Mouse (Mus musculus) 3134 (cell line): Measurements from ENCODE around the gene Cfap299.

Source experiments
- DNase-seq: peaks from one replicate; pipeline ENCODE4 v3.0.0-alpha.2; 2011; ENCODE audit warnings: low spot score; ENCODE audit not compliant: insufficient read length; ENCODE audit errors: extremely low read depth

Gene Cfap299

GRCm38 (mm10) chr5:98806492-98806891 is 477.4 kb downstream of the Cfap299 start:
- DNase-seq, result no peak

DNA sequence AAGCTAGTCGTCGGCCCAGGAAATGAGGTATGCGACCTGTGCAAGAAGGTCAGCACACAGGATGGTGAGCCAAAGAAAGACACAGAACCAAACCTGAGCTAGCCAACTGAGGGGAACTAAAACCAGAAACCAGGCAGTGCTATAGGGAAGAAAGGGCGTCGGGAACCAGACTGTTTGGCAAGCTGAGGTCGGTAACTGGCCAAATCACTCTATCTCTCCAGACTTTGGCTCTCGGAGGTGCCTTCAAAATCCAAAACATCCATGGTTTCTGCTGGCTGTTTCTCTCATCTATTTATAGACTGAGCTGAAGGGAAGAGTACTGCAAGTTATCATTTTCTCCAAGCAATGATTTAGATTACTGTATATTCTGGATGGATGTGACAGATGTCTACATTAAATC is 477.9 kb downstream of the Cfap299 start:
- DNase-seq, result no peak

DNA sequence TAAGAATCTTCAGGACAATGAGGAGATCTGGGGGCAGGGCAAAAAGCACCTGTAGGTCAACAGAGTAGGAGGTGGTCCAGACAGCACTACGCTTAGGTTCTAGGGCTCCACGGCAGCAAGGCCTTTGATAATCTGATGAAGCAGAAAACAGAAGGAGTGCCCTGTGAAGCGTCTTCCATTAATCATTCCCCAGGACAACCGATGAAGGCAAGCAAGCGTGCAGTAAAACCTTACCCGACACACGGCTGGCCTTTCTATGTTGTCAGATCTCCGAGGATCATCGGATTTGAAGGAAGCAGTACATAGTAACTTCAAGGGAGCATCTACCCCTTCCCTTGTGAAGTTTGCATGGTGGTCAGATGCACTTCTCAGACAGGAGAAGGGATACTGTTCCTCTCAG is 478.8 kb downstream of the Cfap299 start:
- no peak for DNase-seq

DNA sequence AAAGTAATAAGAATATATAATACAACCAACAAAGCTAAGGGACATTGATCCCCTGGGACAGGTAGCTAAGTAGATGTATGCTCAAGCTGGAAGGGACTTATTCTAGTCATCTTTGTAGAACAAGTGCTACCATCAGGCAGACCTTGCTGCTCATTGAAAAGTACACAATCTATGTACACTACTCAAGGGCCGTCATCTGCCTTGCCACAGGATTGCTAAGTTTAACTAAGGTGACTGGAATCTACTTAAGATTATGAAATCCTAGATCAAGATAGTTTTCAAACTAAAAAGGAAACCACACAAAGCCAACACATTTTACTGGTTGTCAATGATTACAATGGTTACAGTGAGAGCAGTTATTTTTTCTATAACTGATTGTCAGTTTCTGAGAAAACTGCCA is 483.3 kb downstream of the Cfap299 start:
- no peak for DNase-seq

DNA sequence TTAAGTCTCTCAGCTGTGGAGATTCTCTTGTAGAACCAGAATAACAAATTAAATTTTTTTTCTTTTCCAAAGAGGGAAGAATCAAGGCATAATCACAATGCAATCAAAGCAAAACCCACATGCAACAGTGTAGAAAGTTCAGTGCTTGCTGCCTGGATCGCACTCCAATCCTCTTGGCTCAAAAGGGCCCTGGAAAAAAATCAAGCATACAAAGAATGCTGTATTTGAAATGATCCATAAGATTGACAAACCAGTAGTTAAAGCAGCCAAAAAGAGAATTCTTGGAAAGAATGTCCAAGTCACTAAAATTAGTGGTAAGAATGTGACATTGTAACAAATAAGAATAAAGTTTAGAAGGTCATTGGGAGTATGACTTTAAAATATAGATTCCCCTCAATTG is 486.2 kb downstream of the Cfap299 start:
- no peak for DNase-seq

- no peak for DNase-seq
Observed at GRCm38 (mm10) chr5:98833760-98834159, 504.7 kb downstream of the Cfap299 start.

GRCm38 (mm10) chr5:98834300-98834699 is 505.2 kb downstream of the Cfap299 start:
- no peak for DNase-seq

- DNase-seq, result no peak
Observed at GRCm38 (mm10) chr5:98842600-98843310, 513.7 kb downstream of the Cfap299 start.

- no peak for DNase-seq
Observed at GRCm38 (mm10) chr5:98844664-98845063, 515.6 kb downstream of the Cfap299 start.
